Mouse (Mus musculus) lung, postnatal 0 days (tissue): Measurements from ENCODE around the gene Car5a. TPM values are rescaled to one million over a fixed set of nuclear protein-coding genes. Genes with fewer than 3 reads are reported as not detected.

Experiments
- ATAC-seq: fragments of 200-750 bp; cut with Nextera tagmentation; 2 replicates; pipeline ENCODE4 v1.8.0; 2017; ENCODE audit warnings: moderate library complexity
- DNase-seq: peaks from one replicate; pipeline ENCODE4 v3.0.0-alpha.2; 2016; ENCODE audit warnings: low spot score
- H3K27ac ChIP-seq: fragments of 300-500 bp; sonication (generic); 2 replicates; pipeline ENCODE4 v1.5.1; 2014; ENCODE audit warnings: antibody characterized with exemption, mild to moderate bottlenecking, low read length, mixed read lengths
- H3K27me3 ChIP-seq: fragments of 300-500 bp; sonication (generic); replicated peaks from 2 replicates; pipeline ENCODE4 v1.6.1; 2014; ENCODE audit warnings: low read length, mixed read lengths; ENCODE audit not compliant: insufficient read depth
- H3K36me3 ChIP-seq: fragments of 300-500 bp; sonication (generic); 2 replicates; pipeline ENCODE4 v1.6.1; 2014; ENCODE audit warnings: low read length, mixed read lengths; ENCODE audit not compliant: insufficient read depth
- H3K4me1 ChIP-seq: fragments of 300-500 bp; sonication (generic); 2 replicates; pipeline ENCODE4 v1.6.1; 2014; ENCODE audit warnings: antibody characterized with exemption, low read depth, low read length, mixed read lengths; ENCODE audit not compliant: insufficient read depth
- H3K4me2 ChIP-seq: fragments of 300-500 bp; sonication (generic); replicated peaks from 2 replicates; pipeline ENCODE4 v1.6.1; 2014; ENCODE audit warnings: low read depth, mild to moderate bottlenecking, low read length, moderate library complexity, mixed read lengths
- H3K4me3 ChIP-seq: fragments of 300-500 bp; sonication (generic); 2 replicates; pipeline ENCODE4 v1.5.1; 2014; ENCODE audit warnings: low read depth, low read length
- H3K9ac ChIP-seq: fragments of 300-500 bp; sonication (generic); replicated peaks from 2 replicates; pipeline ENCODE4 v1.6.1; 2014; ENCODE audit warnings: low read depth, mild to moderate bottlenecking
- H3K9me3 ChIP-seq: fragments of 300-500 bp; sonication (generic); 2 replicates; pipeline ENCODE4 v1.6.1; 2016; ENCODE audit warnings: low read length, mixed read lengths
- CTCF ChIP-seq: IDR thresholded peaks from 2 replicates; pipeline ENCODE4 v1.5.1; 2016; ENCODE audit warnings: antibody characterized with exemption, mild to moderate bottlenecking
- EP300 ChIP-seq: IDR thresholded peaks from 2 replicates; pipeline ENCODE4 v1.6.1; 2016; ENCODE audit warnings: antibody characterized with exemption, mild to moderate bottlenecking, control low read depth
- WGBS: fragments of 180-500 bp; shearing (Covaris S2); extraction: QIAGEN DNeasy Blood & Tissue Kit; methylation state at CpG from one replicate; pipeline ENCODE4 v1.1.7; 2014; 5-methylcytosine and 5-hydroxymethylcytosine counted together
- microRNA-seq: library from miRNA; unstranded; fragments of <30 nt; microRNA quantifications from one replicate; pipeline ENCODE4, GENCODE M21; 2016
- polyA plus RNA-seq: library from polyadenylated mRNA; unstranded; fragments of >200 nt; fragmentation: Nextera tagmentation; extraction: Ambion mirVana; gene quantifications from 2 replicates; pipeline ENCODE4 v1.2.1, GENCODE M21; 2015

Car5a gene
- polyA plus RNA-seq, 1 experiment from 2014 or later: 0.61 TPM

- TF ChIP-seq EP300 (no peak), CTCF (no peak)
- Histone ChIP-seq H3K4me3 (no peak overlapping the region), H3K4me2 (no peak overlapping the region), H3K27me3 (no peaks in the 10 kb centered on the region), H3K9me3 (no peaks in the 10 kb centered on the region), H3K27ac (no peak overlapping the region), H3K36me3 (no peaks in the 10 kb centered on the region), H3K4me1 (no peaks in the 10 kb centered on the region; the same call in 1 of the 2 replicates), H3K9ac (no peak overlapping the region)
- no peak for ATAC-seq
- 51% methylated on average over 3 of the region's 3 CpGs for WGBS
- DNase-seq: peak; percentile 21
Measured at GRCm38 (mm10) chr8:121875045-121875444, 69.7 kb downstream of the Car5a start.

- Histone ChIP-seq H3K4me2 (no peak overlapping the region), H3K4me3 (no peak overlapping the region), H3K27me3 (no peaks in the 10 kb centered on the region), H3K27ac (no peak overlapping the region), H3K9me3 (no peaks in the 10 kb centered on the region), H3K4me1 (no peaks in the 10 kb centered on the region; the same call in 1 of the 2 replicates), H3K9ac (no peak overlapping the region), H3K36me3 (no peaks in the 10 kb centered on the region)
- TF ChIP-seq EP300 (no peak), CTCF (peak; percentile 88)
- WGBS: 42% methylated on average over 9 of the region's 9 CpGs
- peak; percentile 83 for DNase-seq
- peak; percentile 67 for ATAC-seq
Measured at GRCm38 (mm10) chr8:121874031-121874430, 70.7 kb downstream of the Car5a start.

- TF ChIP-seq CTCF: no peak
- TF ChIP-seq EP300: no peak
- no peaks in the 10 kb centered on the region for H3K9me3 ChIP-seq
- H3K27me3 ChIP-seq: no peaks in the 10 kb centered on the region
- H3K9ac ChIP-seq: no peak overlapping the region
- no peaks in the 10 kb centered on the region for H3K36me3 ChIP-seq
- no peak overlapping the region for H3K27ac ChIP-seq
- H3K4me3 ChIP-seq: no peak overlapping the region
- no peak for ATAC-seq
- WGBS: 19% methylated on average over 8 of the region's 10 CpGs
- H3K4me1 ChIP-seq: no peaks in the 10 kb centered on the region; the same call in 1 of the 2 replicates
- peak; percentile 45 for DNase-seq
- no peak overlapping the region for H3K4me2 ChIP-seq
Measured at GRCm38 (mm10) chr8:121871833-121872440, 72.8 kb downstream of the Car5a start.

GRCm38 (mm10) chr8:121870190-121870589, 74.5 kb downstream of the Car5a start:
- Histone ChIP-seq H3K4me3 (no peak overlapping the region), H3K27me3 (no peaks in the 10 kb centered on the region), H3K9ac (no peak overlapping the region), H3K4me1 (no peaks in the 10 kb centered on the region; the same call in 1 of the 2 replicates), H3K36me3 (no peaks in the 10 kb centered on the region), H3K9me3 (no peaks in the 10 kb centered on the region), H3K4me2 (no peak overlapping the region), H3K27ac (no peak overlapping the region)
- TF ChIP-seq CTCF (no peak), EP300 (no peak)
- 79% methylated on average over 2 of the region's 2 CpGs for WGBS
- DNase-seq: no peak
- ATAC-seq: no peak

- Histone ChIP-seq H3K27ac (no peak overlapping the region), H3K9ac (no peak overlapping the region), H3K9me3 (no peaks in the 10 kb centered on the region), H3K4me3 (no peak overlapping the region), H3K4me2 (no peak overlapping the region), H3K36me3 (no peaks in the 10 kb centered on the region), H3K27me3 (no peaks in the 10 kb centered on the region), H3K4me1 (no peaks in the 10 kb centered on the region; the same call in 1 of the 2 replicates)
- no peak for TF ChIP-seq EP300
- TF ChIP-seq CTCF: no peak
- 75% methylated on average over 7 of the region's 7 CpGs for WGBS
- ATAC-seq (no peak), DNase-seq (no peak)
Measured at GRCm38 (mm10) chr8:121868896-121869295, 75.8 kb downstream of the Car5a start.

GRCm38 (mm10) chr8:121868196-121868595, 76.5 kb downstream of the Car5a start:
- WGBS: 80% methylated on average over 5 of the region's 5 CpGs
- ATAC-seq (no peak), DNase-seq (no peak)
- H3K27ac ChIP-seq: no peak overlapping the region
- no peaks in the 10 kb centered on the region for H3K9me3 ChIP-seq
- H3K9ac ChIP-seq: no peak overlapping the region
- no peaks in the 10 kb centered on the region; the same call in 1 of the 2 replicates for H3K4me1 ChIP-seq
- no peak overlapping the region for H3K4me2 ChIP-seq
- H3K36me3 ChIP-seq: no peaks in the 10 kb centered on the region
- H3K27me3 ChIP-seq: no peaks in the 10 kb centered on the region
- TF ChIP-seq EP300 (no peak), CTCF (no peak)
- no peak overlapping the region for H3K4me3 ChIP-seq

Small RNA genes lying within 50 kb of the gene (microRNA-seq; reads per million reads assigned to microRNA genes)
- gene Mir7237: not detected

Other genes starting within 250 kb of the Car5a start
- gene Jph3, start 215.3 kb downstream of the Car5a start, polyA plus RNA-seq: 0.08 and 0.13 TPM in 2 replicates
- 22.9 and 28.4 TPM in 2 replicates for gene Klhdc4, start 115.3 kb downstream of the Car5a start, polyA plus RNA-seq
- 4.3 and 7.5 TPM in 2 replicates for gene Slc7a5, start 37.2 kb downstream of the Car5a start, polyA plus RNA-seq
- 17.1 and 30.7 TPM in 2 replicates for gene Banp, start 4.8 kb upstream of the Car5a start, polyA plus RNA-seq